Mouse (Mus musculus): ENCODE measurements around the gene Kdm5a.

GRCm38 (mm10) chr6:120457751-120458150 lies 93.8 kb downstream of the Kdm5a start:
- TF ChIP-seq POLR2A (IDR thresholded peaks at IDR 0.05; ENCODE audit: extremely low read depth, insufficient read depth, low read length), result no peak
- no peak for TF ChIP-seq CTCF (IDR thresholded peaks at IDR 0.05; ENCODE audit: extremely low read depth, insufficient read depth, low read length)
